Mouse (Mus musculus) kidney, postnatal 14 days (tissue): ENCODE data around the gene Timm17a.
A peak's percentile ranks its signal among the peaks of the same experiment; 100 is the strongest.

Source experiments
- DNase-seq: peaks from one replicate; pipeline ENCODE4 v3.0.0; 2022; ENCODE audit warnings: mixed read lengths

Timm17a gene

DNA sequence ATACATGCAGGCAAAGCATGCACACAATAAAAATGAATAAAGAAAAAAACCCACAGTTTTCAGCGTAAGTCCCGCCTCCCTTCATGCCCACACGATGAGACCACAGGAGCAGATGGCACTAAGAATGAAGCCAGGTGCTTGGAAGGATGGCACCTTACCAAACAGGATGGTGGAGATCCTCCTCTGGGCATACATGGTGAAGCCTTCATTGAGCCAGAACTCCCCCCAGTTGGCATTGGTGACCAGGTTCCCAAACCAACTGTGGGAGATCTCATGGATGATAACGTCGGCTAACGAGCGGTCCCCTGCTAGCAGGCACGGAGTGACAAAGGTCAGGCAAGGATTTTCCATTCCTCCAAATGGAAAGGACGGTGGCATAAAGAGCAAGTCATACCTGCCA is 42.2 kb downstream of the Timm17a start:
- DNase-seq: no peak

DNA sequence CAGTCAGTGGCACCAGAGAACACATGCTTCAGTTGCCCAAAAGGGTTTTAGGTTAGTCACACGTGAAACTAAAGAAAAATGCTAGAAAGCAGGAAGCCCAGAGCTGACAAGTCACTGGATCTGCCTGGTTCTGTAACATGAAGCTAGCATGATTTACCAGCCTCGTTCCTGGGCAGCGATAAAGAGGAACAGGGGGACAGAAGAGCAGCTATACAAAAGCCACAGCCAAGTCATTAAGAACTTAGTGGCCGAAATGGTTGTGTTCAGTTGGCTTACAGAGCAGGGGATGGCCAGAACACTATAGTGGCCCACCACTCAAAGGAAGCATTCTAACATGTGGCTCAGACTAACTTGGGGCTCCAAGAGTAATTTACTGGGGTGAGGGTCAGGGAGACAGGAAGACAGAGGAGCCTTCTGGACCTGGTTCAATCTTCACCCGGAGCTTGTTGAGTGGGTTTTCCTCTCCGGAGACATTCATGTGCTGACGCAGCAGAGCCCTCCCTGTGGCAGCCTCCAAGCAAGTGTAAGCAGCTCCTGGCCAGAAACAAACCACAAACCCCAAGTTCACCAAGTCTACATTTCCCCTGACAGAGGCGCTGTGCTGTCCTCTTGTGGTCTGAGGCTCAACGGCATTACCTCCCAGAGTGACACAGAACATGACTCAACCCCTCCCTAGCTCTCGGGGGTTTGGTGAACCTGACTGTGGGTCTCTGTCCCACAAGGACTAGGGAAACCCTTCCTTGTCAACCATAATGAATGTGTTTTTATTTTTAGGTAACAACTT is 45.7 kb downstream of the Timm17a start:
- DNase-seq: no peak

DNA sequence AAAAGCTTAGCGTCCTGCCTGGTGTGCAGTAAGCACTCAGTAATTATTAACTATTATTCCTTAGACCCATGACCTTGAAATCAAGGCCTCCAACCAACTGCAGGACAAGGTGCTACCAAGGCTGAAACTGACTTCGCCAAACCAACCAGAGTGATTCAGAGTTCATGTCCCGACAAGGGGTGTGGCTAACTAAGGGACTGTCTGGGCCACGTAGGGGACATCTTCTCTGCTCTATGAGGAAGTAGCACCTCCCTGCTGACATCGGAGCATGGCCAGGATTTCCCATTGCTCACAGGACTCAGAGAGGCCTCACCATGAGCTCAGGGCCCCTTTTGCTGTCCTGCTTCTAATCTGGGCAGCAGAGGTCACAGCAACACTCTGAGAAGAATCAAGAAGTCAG is 47.7 kb downstream of the Timm17a start:
- DNase-seq: no peak

DNA sequence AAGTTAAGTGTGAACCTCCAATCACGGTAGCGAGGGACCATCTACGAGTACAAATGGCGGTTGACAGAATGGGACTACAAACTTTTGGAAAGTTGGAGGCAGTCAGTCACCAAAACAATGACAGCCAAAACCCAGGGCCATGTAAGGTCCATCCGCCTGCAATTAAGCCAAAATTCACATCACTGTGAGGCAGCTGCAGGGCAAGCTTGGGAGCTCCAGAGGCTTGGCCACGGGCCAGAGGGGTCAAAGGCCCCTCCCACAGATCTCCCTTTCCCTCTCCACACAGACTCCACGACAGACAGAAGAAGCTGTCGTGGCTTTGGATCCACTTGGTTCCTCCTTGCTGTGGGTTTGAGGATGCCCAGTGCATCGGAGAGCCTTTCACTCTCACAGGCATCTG is 50.3 kb downstream of the Timm17a start:
- no peak for DNase-seq

DNA sequence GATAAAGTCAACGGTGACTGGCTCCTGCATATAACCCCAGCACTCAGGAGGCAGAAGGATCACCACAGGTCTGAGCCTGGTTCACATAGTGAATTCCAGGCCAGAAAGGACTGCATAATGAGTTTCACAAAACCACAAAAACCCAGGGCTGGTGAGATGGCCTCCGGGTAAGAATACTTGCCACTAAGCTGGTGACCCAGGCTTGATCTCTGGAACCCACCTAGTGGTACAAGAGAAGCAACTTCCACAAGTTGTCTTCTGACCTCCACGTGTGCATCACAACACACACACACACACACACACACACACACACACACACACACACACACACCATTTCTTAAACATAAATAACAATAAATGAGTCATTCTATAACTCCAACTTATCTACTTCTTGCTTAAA is 51.2 kb downstream of the Timm17a start:
- no peak for DNase-seq

DNA sequence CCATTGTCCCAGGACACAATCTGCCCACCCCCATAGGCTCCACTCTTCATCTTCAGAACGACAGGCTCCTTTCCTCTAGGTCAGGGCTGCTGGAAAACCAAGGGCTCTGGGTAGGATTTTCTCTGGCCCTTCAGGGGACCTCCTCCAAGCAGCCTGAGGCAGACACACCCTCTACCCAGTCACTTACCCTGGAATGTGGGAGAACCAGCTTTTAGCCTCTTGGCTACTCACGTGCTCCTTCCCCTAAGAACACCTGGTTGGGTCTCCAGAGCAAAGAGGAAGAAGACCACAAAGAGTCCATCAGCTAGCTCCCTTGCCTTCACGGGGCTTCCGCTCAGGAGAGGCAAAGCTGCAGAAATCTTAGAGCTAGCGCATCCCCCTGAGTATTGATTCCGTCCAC is 52.6 kb downstream of the Timm17a start:
- peak; percentile 48 for DNase-seq

DNA sequence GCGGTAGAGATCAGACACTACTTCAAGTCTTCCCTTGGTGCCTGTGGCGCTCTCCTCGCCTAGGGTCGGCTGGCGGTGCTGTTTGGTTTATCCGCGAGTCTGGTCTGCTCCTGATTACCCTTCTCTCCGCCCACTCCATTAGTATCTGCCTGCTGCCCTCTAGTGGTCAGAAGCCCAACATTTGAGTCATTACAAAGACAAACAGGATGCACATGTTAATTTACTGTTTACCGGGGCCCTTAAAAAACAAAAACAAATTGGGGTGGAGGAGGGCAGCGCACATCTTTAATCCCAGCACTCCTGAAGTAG is 54.5 kb downstream of the Timm17a start:
- peak; percentile 87 for DNase-seq

DNA sequence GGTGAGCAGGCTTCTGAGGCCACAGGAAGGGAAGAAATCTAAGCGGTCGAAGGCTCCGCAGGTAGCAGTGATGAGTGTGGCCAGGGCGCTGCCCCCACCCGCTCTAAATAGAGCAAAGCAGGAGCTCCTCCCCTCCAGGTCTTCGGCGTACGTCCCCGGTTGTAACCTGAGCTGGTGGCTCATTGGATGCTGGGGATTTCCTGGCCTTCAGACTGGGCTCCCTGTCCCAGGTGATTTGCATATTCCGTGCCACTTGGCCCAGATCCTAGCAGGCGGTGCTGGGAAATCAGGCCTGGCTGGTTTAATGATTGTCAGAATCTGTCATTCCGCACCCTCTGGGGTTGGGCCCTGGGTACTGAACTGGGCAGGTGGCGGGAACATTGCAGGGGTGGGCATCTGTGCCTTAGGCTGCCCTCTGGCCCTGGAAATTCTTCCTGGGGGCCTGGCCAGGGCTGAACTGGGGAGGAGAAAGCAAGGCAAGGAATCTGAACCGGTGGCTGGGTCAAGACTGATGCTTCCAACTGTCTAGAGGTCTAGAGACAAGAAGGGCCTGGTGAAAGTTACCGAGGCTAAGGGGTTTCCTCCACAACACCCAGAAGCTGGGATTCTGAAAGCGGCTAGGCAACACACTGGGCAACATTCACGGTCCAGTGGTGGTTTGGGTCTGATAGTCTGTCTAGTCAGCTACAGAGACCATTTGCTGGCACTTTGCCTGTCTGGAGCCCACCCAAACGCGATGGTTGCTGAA is 55.0 kb downstream of the Timm17a start, which contains the start of gene Elf3:
Gene Elf3 (minus strand): TSS at position 189 of the 748 bp plus-strand sequence.
- DNase-seq: peak; percentile 95

DNA sequence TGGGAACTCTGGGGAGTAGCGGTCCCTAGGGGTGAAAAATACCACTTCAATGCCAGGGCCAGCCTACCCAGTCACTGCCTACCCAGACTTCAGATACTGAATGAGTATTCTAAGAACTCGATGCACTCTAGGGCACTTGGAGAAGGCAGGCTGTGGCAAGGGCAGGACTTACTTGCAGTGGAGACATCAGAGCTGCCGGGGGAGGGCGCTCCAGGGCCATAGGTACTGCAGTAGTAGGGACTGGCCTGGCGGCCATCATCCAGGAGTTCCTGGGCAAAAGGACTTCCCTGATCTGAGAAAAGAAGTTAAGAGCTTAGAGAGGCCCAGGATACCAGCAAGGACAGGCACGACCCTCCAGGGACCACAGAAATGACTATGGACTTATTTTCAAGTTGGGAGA is 57.3 kb downstream of the Timm17a start:
- DNase-seq: peak; percentile 58

DNA sequence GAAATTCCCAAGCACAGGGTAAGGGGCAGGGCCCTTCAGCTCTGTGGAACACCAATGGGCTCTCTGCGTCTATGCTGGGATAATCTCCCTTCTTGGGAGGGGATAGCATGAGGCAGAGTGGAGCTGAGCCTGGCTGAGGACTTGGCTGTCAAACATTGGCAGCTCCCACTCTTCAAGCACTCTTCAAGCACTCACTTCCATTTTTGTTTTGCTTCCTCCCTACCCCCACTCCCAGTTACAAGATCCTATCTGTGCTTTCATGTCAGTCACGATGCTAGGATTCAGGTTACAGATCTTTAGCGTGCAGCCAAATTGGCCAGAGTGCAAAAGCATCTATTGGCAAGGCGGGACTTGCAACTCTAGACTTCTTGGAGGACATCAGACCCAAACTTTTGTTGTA is 60.7 kb downstream of the Timm17a start:
- DNase-seq: no peak

DNA sequence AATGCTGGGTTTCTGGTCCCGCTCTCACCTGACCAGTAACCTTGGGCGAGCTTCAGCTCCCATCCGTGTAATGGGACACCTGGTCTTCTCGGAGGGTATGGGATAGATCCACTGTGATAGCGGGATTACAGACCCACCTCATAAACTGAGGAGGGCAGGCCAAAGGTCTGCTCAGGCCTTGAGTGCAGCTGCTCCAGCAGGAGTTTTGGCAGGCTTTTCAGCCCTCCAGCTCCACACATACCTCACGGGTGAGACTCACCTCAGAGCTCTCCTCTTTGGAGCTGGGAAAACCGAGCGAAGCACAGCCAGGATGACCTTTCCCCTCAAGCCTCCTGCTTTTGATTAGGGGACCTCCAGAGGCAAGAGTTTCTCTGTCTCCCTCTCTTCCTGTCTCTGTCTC is 62.2 kb downstream of the Timm17a start:
- no peak for DNase-seq

DNA sequence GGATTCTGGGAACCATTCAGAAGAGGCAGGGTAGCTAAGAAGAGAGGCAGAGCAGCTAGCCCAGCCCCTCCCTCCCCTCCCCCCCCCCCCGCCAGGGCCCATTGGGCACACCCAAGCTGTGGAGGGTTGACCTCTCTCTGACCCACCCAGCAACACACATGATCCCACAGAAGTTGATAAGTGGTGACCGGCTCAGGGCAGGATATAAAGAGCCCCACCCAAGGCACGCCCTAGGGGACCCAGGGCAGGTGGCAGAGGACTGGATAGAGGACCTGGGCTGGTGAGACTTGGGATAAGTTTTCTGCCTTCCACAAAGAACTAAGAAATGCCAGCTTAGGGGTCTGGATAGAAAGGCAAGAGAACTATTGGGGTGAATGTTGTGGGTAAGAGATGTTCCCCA is 62.9 kb downstream of the Timm17a start:
- DNase-seq: no peak

DNA sequence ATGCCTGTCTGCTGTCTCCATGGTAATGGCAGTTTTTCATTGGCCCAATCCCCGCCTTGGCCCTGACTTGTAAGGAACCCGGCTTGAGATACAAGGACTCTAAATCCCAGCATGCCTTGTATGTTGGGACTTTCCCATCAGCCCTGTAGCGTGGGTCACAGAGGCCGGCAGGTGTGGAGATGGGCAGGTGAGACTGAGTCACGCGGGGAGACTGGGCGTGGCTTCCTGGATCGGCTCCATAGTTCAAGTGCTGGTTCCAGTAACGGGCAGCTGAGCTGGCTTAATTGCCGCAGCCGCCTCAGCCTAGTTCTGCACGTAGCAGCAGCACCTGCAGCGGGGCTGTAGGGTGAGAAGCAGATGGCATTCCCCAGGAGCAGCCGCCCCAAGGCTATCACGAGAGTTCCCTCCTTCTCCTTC is 65.1 kb downstream of the Timm17a start:
- peak; percentile 89 for DNase-seq
